Mouse (Mus musculus) cortical plate, adult 2 months (tissue): Measurements from ENCODE around the gene Ank3. TPM values are rescaled to one million over a fixed set of nuclear protein-coding genes. Genes with fewer than 3 reads are reported as not detected.

Experiments used
- H3K27ac ChIP-seq: fragments of 200-500 bp; 2 replicates; pipeline ENCODE4 v1.5.1; 2012; ENCODE audit warnings: low read length, control low read depth, inconsistent platforms; ENCODE audit not compliant: insufficient read depth
- H3K4me1 ChIP-seq: fragments of 200-500 bp; 2 replicates; pipeline ENCODE4 v1.6.1; 2011; ENCODE audit warnings: low read length; ENCODE audit not compliant: control insufficient read depth, insufficient read depth
- H3K4me3 ChIP-seq: fragments of 200-500 bp; 2 replicates; pipeline ENCODE4 v1.5.1; 2011; ENCODE audit warnings: mild to moderate bottlenecking, low read length, control low read depth; ENCODE audit not compliant: insufficient read depth
- CTCF ChIP-seq: fragments of 200-500 bp; IDR thresholded peaks from 2 replicates; pipeline ENCODE4 v1.5.1; 2011; ENCODE audit warnings: mild to moderate bottlenecking, control low read depth, low read length; ENCODE audit not compliant: insufficient read depth; ENCODE audit errors: extremely low read depth
- POLR2A ChIP-seq: fragments of 200-500 bp; IDR thresholded peaks from 2 replicates; pipeline ENCODE4 v1.6.1; 2011; ENCODE audit warnings: mild to moderate bottlenecking, low read length, control low read depth; ENCODE audit not compliant: insufficient read depth; ENCODE audit errors: extremely low read depth
- polyA plus RNA-seq: library from polyadenylated mRNA; depleted of rRNA; stranded (reverse); fragments of >200 nt; gene quantifications from 2 replicates; pipeline ENCODE4 v1.2.3, GENCODE M21; 2012

Gene Ank3
- polyA plus RNA-seq, 1 experiment = 188 TPM

- Histone ChIP-seq H3K4me3 (no peak overlapping the region), H3K4me1 (peaks cover 14% of the 10 kb centered on the region), H3K27ac (no peak overlapping the region)
- no peak for TF ChIP-seq POLR2A
- peak; percentile 33; the same call in 1 of the 2 replicates for TF ChIP-seq CTCF
These were observed 256.5 kb downstream of the Ank3 start for GRCm38 (mm10) chr10:69654866-69655633.

DNA sequence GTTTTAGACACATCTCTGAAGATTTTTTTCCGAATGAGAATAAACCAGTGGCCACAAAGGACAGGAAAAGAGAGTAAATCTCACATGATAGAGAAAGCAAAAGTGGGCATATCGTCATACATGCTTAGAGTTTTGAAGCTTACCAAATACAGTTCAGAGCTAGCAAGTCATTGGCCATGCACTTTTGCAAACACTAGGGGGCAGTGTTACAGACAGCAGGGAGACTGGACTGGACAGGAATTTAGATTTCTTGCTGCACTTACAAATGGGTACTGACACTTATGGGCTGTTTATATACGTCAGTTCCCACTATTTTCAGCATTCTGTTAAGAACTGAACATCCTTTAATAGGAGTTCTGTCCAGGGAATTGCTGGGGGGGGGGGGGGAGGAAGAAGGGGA lies 257.7 kb downstream of the Ank3 start:
- Histone ChIP-seq H3K27ac (no peak overlapping the region), H3K4me3 (no peak overlapping the region), H3K4me1 (peaks cover 14% of the 10 kb centered on the region)
- TF ChIP-seq POLR2A (no peak), CTCF (peak; percentile 84)

DNA sequence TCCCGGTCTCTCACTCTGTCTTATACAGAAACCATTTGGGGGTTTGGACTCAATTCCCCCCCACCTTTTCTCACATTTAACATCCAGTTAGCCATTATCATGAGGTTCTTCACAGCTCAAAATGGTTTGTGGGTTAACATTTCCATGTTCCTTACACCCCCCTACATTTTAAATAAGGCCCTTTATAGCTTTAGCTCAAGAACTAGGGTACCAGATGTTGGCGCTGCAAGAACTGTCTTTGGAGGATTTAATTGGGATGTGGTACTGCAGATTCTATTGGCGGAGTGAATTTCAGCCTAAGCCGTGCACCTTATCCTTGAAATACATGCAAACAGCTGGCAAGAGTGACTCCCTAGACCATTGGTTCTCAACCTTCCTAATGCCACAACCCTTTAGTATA lies 261.2 kb downstream of the Ank3 start:
- TF ChIP-seq CTCF (no peak), POLR2A (no peak)
- Histone ChIP-seq H3K4me3 (no peak overlapping the region), H3K27ac (no peak overlapping the region), H3K4me1 (peaks cover 7% of the 10 kb centered on the region; the same call in 1 of the 2 replicates)

DNA sequence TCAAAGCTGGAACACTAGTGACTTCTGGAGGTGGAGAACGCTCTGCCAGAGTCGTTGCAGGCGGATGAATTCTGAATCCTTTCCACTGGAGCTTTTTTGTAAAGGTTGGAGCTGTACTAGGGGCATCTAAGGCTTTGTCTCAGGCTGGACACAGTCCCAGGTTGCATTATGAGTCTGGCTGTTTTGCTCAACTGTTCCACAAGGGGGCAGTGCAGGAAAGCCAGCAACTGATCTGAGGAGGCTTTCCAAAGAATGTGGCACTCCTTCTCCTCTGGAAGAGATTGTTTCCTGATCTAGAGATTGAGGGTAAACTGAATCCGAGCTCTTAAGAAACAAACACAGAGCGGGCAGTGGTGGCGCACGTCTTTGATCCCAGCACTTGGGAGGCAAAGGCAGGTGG lies 263.8 kb downstream of the Ank3 start:
- TF ChIP-seq POLR2A (no peak), CTCF (peak; percentile 92)
- H3K4me1 ChIP-seq = peaks cover 4% of the 10 kb centered on the region
- H3K4me3 ChIP-seq = no peak overlapping the region
- H3K27ac ChIP-seq = no peak overlapping the region

DNA sequence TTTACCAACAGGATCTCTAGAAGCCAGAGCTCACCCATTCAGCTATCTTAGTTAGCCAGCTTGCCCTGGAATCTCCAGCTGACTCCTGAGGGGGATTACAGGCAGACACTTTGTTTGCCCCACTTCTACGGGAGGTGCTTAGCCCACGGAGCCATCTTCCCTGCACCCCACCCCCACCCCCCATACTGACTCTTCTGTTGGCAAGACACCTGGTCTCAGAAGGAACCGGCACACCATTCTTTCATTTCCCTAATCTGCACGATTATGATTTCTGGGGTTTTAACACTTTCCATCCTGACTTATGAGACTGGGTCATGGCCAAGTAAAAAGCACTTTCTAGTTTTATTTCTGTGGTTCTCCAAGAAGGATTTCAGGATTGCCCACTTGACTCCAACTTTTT lies 268.9 kb downstream of the Ank3 start:
- TF ChIP-seq POLR2A (no peak), CTCF (no peak)
- Histone ChIP-seq H3K4me3 (no peak overlapping the region), H3K27ac (no peak overlapping the region), H3K4me1 (peaks cover 2% of the 10 kb centered on the region; the same call in 1 of the 2 replicates)

DNA sequence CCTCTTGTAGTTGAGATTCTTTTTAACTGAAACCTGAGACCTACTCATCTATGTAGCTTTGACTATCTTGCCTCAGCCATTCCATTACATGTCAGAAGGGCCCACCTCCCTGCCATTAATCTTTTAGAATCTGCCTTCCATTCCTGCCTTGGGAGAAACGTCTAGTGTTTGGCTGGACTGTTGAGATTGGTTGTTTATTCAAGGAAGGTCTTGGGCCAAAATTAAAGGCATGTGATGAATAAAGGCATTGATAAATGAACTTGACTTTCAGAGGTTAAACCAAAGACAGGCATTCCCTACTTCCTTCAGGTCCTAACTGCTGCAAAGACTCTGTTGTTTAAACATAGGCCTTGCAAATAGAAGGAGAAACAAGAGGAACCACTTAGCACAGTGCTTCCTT lies 271.9 kb downstream of the Ank3 start:
- Histone ChIP-seq H3K4me3 (no peak overlapping the region), H3K4me1 (peaks cover 2% of the 10 kb centered on the region; the same call in 1 of the 2 replicates), H3K27ac (no peak overlapping the region)
- TF ChIP-seq CTCF (no peak), POLR2A (no peak)

DNA sequence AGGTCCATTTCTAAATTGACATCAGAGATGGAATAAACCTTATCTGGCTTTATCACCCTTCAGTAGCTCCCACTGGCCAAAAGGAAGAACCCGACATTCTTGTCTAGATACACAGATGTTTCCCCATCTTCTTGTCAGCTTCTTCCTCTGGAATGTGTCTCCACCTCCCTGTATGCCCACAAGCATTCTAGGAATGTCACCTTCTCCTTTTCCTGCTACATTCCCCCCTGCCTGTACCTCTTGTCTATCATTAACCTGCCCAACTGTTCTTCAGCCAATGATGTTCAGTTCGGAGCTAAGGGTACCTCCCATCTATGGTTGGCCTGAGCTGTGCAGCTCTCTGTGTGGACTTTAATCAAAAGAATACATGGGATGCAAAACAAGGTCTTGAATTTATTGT lies 272.4 kb downstream of the Ank3 start:
- TF ChIP-seq POLR2A (no peak), CTCF (no peak)
- Histone ChIP-seq H3K4me1 (peaks cover 1% of the 10 kb centered on the region; the same call in 1 of the 2 replicates), H3K27ac (no peak overlapping the region), H3K4me3 (no peak overlapping the region)

GRCm38 (mm10) chr10:69671505-69671904 lies 272.9 kb downstream of the Ank3 start:
- TF ChIP-seq POLR2A = no peak
- no peak for TF ChIP-seq CTCF
- no peaks in the 10 kb centered on the region for H3K4me1 ChIP-seq
- no peak overlapping the region for H3K27ac ChIP-seq
- no peak overlapping the region for H3K4me3 ChIP-seq

- no peak overlapping the region for H3K27ac ChIP-seq
- TF ChIP-seq POLR2A = no peak
- no peak for TF ChIP-seq CTCF
- H3K4me1 ChIP-seq = no peaks in the 10 kb centered on the region
- no peak overlapping the region for H3K4me3 ChIP-seq
These were observed 274.0 kb downstream of the Ank3 start for GRCm38 (mm10) chr10:69672545-69672944.

GRCm38 (mm10) chr10:69678230-69678629 lies 279.7 kb downstream of the Ank3 start:
- Histone ChIP-seq H3K4me3 (no peak overlapping the region), H3K4me1 (no peaks in the 10 kb centered on the region; the same call in 1 of the 2 replicates), H3K27ac (no peak overlapping the region)
- TF ChIP-seq CTCF (no peak), POLR2A (no peak)

GRCm38 (mm10) chr10:69686336-69686735 lies 287.8 kb downstream of the Ank3 start:
- Histone ChIP-seq H3K27ac (no peak overlapping the region), H3K4me1 (peaks cover 7% of the 10 kb centered on the region; the same call in 1 of the 2 replicates), H3K4me3 (no peak overlapping the region)
- TF ChIP-seq POLR2A = no peak
- no peak for TF ChIP-seq CTCF
